Mouse (Mus musculus) lung, postnatal 25 days (tissue): ENCODE results near the gene Rangap1.
"Not testable (repeated sequence)": the region's sequence is repeated elsewhere in the genome, so short reads cannot be mapped to it uniquely, and the experiment has no call there.

Source experiments
- DNase-seq: peaks from one replicate; pipeline ENCODE4 v3.0.0; 2022; ENCODE audit warnings: low spot score

Gene Rangap1

GRCm38 (mm10) chr15:81742368-81742767, 3.0 kb downstream of the Rangap1 start:
- DNase-seq, result not testable (repeated sequence)

- peak; percentile 31 for DNase-seq
Measured at GRCm38 (mm10) chr15:81739924-81740323, 5.4 kb downstream of the Rangap1 start.

GRCm38 (mm10) chr15:81739296-81739695, 6.0 kb downstream of the Rangap1 start:
- DNase-seq, result peak; percentile 67

GRCm38 (mm10) chr15:81735075-81735474, 10.3 kb downstream of the Rangap1 start:
- DNase-seq, result no peak

GRCm38 (mm10) chr15:81729792-81730635, 15.3 kb downstream of the Rangap1 start:
- peak; percentile 99 for DNase-seq

- DNase-seq, result no peak
Measured at GRCm38 (mm10) chr15:81729241-81729791, 16.0 kb downstream of the Rangap1 start.

- DNase-seq, result no peak
Measured at GRCm38 (mm10) chr15:81725965-81726364, 19.4 kb downstream of the Rangap1 start.

GRCm38 (mm10) chr15:81723653-81724052, 21.7 kb downstream of the Rangap1 start:
- no peak for DNase-seq

GRCm38 (mm10) chr15:81722361-81722760, 23.0 kb downstream of the Rangap1 start:
- DNase-seq, result no peak

- DNase-seq, result no peak
Measured at GRCm38 (mm10) chr15:81719139-81719531, 26.2 kb downstream of the Rangap1 start.

GRCm38 (mm10) chr15:81718336-81719138, 26.8 kb downstream of the Rangap1 start:
- DNase-seq, result no peak

GRCm38 (mm10) chr15:81713742-81714141, 31.6 kb downstream of the Rangap1 start:
- DNase-seq, result no peak

GRCm38 (mm10) chr15:81710801-81711200, 34.5 kb downstream of the Rangap1 start:
- DNase-seq, result no peak

GRCm38 (mm10) chr15:81709686-81710085, 35.6 kb downstream of the Rangap1 start:
- DNase-seq, result no peak

GRCm38 (mm10) chr15:81708991-81709390, 36.3 kb downstream of the Rangap1 start:
- no peak for DNase-seq

GRCm38 (mm10) chr15:81703094-81703489, 42.2 kb downstream of the Rangap1 start:
- no peak for DNase-seq

- no peak for DNase-seq
Measured at GRCm38 (mm10) chr15:81702306-81703093, 42.8 kb downstream of the Rangap1 start.

- DNase-seq, result not testable (repeated sequence)
Measured at GRCm38 (mm10) chr15:81701350-81701749, 44.0 kb downstream of the Rangap1 start.

- no peak for DNase-seq
Measured at GRCm38 (mm10) chr15:81700601-81701000, 44.7 kb downstream of the Rangap1 start.

GRCm38 (mm10) chr15:81700161-81700560, 45.2 kb downstream of the Rangap1 start:
- no peak for DNase-seq

GRCm38 (mm10) chr15:81698532-81698931, 46.8 kb downstream of the Rangap1 start:
- no peak for DNase-seq

GRCm38 (mm10) chr15:81697847-81698246, 47.5 kb downstream of the Rangap1 start:
- DNase-seq, result peak; percentile 28
